Mouse (Mus musculus) small intestine, adult 10 weeks (tissue): ENCODE measurements around the gene Htr2b. TPM values are rescaled to one million over a fixed set of nuclear protein-coding genes. Genes with fewer than 3 reads are reported as not detected.

ENCODE experiments used
- polyA plus RNA-seq: library from polyadenylated mRNA; stranded (reverse); fragments of 350-450 nt; fragmentation: Illumina TruSeq; extraction: RNeasy Lipid Tissue Mini Kit (QIAGEN cat#74804); gene quantifications from one replicate; pipeline ENCODE4 v1.2.3, GENCODE M21; 2014; ENCODE audit warnings: low replicate concordance

Gene Htr2b
- 4.1 TPM for polyA plus RNA-seq

GRCm38 (mm10) chr1:86111779-86112178 lies at the start of gene Htr2b:
Gene Htr2b (minus strand): TSS chr1:86111970.

GRCm38 (mm10) chr1:86154133-86154823 lies 42.5 kb upstream of the Htr2b start, which contains the start of gene Armc9:
Gene Armc9 (plus strand): TSS chr1:86154780.

GRCm38 (mm10) chr1:86133337-86133736 lies 21.6 kb upstream of the Htr2b start, which contains the start of gene Gm21972:
Gene Gm21972 (plus strand): TSS chr1:86133637.

GRCm38 (mm10) chr1:86064271-86064991 lies 47.3 kb downstream of the Htr2b start, which contains the start of gene Psmd1:
Gene Psmd1 (plus strand): TSS chr1:86064387.

Other genes with a start within 250 kb of the Htr2b start
- gene Itm2c, start 217.7 kb downstream of the Htr2b start, polyA plus RNA-seq: 0.59 TPM
- 0.59 TPM for gene 4933407L21Rik, start 183.5 kb downstream of the Htr2b start, polyA plus RNA-seq
- gene Gpr55, start 151.0 kb downstream of the Htr2b start, polyA plus RNA-seq: 7.4 TPM
- not detected for gene Spata3, start 95.2 kb downstream of the Htr2b start, polyA plus RNA-seq
- gene 2810459M11Rik, start 66.1 kb downstream of the Htr2b start, polyA plus RNA-seq: 12.8 TPM
- 127 TPM for gene Psmd1, start 47.6 kb downstream of the Htr2b start, polyA plus RNA-seq
- gene Gm21972, start 21.7 kb upstream of the Htr2b start, polyA plus RNA-seq: 0.85 TPM
- gene Armc9, start 42.8 kb upstream of the Htr2b start, polyA plus RNA-seq: 2.5 TPM
- gene B3gnt7, start 190.9 kb upstream of the Htr2b start, polyA plus RNA-seq: 2.0 TPM
- 244 TPM for gene Ncl, start 247.4 kb upstream of the Htr2b start, polyA plus RNA-seq